Mouse (Mus musculus): ENCODE measurements around the gene Scarb1.

Gene Scarb1

DNA sequence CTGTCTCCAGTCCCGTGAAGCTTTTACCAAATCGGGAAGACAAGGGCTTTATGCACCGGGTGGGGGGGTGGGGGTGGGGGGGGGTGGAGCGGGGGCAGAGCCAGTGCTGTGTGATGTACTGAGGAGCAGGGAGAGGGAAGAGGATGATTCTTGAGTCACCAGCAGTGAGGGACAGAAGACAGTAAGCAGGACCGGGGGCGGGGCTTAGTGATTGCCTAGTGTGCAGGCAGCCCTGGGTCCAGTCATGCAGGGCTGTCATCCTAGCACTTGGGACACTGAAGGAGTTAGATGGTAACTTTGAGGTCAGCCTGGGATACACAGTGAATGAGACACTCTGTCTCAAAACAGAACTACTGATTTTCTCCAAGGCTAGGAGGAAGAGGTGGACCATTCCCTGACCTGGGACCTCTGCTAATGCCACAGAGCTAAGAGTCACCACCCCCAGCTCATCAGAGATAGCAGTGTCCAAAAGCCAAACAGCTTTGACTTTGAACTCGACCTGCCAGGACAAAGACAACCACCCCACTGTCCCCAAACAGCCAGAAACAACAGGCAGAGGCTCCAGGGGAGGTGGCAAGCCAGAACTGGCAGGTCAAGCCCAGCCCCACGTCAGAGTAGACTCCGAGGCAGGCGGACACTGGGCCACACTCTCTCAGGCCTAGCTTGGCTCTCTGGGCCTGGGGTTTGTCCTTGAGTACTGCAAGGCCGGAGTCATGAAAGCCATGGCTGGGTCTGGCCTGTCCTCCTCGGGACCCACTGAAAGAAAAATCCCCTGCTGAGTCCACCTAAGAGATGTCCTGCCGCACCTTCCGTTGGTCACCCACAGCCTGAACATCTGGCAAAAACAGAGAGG lies 35.4 kb downstream of the Scarb1 start:
- no peak for DNase-seq (ENCODE audit: low spot score)

DNA sequence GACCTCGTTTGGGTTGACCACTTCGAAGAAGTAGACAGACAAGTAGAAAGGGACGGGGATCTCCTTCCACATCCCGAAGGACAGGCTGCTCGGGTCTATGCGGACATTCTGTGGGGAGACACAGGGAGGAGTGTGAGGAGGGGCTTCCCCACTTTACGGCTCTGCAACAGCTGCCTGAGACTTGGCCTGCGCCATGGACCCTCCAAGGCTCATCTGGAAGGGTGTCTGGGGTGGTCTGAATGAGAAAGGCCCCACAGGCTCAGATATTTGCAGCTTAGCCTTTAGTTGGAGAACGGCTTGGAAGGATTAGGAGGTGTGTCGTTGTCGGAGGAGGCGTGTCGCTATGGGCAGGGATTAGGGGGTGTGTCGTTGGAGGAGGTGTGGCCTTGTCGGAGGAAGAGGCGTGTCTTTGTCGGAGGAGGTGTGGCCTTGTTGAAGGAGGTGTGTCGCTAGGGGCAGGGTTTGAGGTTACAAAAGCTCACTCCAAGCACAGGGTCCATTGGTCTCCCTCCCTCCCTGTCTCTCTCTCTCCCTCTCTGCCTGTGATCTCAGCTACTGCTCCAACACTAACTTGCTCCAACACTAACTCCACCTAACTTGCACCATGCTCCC lies 36.5 kb downstream of the Scarb1 start:
- no peak for DNase-seq (ENCODE audit: low spot score)

DNA sequence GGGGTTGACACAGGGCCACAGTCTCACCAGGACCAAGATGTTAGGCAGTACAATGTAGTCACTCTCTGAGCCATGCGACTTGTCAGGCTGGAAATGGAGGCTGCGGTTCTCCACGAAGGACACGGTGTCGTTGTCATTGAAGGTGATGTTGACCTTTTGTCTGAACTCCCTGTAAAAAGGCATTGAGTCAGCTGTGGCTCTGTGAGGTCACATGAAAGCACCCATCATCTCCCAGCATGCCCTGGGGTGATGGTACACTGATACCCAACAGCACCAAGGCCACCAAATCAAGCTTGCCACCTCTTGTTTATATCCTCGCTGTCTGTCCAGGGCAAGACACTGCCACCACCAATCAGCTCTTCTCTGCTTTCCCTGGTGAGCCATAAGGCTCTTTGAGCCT lies 37.8 kb downstream of the Scarb1 start:
- no peak for DNase-seq (ENCODE audit: low spot score)

DNA sequence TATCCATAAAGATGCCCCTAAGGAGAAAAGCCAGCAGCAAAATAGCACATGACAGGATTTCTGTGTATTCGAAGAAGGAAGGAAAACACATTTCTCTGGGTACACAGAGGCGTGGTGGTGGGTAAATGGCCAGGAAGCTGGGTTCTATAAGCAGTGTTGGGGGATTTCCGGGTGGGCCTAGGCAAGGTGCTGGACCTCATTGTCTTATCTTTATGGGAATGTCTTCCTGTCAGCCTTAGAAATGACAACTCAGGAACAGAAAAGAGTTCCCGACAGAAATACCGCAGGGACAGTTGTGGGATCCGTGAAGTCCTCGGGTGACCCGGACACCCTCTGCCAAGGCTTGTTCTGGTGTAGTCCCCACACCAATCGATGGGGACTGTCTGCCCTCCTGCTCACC lies 42.7 kb downstream of the Scarb1 start:
- DNase-seq (ENCODE audit: low spot score): no peak

DNA sequence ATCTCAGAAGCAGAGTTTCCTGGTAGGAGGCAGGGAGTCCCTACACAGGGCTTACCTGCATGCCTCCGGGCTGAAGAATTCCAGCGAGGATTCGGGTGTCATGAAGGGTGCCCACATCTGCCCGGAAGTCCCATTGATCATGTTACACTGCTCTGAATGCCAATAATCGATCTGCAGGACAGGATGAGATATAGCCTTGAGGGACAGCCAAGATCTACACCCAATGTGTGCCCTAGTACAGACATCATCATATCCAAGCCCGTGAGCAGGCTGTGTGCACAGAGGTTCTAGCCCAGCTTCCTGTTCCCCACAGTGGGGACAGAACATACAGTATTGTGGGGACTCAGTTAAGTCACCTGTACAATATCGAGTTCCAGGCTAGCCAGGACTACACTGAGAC lies 43.7 kb downstream of the Scarb1 start:
- DNase-seq (ENCODE audit: low spot score): no peak

DNA sequence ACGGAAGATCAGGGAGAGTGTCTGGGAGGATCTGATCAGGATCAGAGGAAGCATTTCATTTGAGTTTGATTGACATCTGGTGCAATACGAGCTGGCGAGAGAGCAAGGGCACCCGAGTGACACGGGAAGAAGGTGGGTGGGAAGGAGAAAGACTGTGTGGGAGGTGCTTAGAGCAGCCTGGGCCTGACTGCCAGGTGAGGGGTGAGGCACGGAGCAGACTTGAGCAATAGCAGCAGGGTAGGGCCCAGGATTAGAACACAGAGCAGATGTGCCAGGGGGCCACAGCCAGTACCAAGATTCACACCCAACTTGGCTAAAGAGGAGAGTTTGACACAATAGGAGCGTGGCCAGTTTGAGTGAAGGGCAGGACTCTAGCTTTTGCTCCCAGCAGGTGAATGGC lies 47.9 kb downstream of the Scarb1 start:
- no peak for DNase-seq (ENCODE audit: low spot score)

DNA sequence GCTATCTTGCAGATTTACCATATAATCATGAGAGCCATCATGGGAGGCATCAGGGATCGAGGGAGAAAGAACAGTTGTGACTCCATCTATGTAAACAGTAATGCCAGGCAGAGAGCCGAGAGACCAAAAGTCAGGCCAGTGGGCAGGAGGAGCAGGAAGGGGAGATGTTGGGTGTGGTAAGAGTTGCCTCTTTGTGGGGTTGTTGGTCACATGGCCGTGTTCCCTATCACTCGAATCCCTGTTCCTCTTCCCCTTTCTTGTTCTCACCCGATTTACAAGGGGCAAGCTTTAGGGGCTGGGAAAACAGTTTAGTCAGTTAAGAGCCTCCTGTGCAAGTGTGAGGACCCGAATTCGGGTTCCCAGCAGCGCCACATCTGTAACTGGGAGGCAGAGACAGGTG lies 49.0 kb downstream of the Scarb1 start:
- DNase-seq (ENCODE audit: low spot score): no peak

DNA sequence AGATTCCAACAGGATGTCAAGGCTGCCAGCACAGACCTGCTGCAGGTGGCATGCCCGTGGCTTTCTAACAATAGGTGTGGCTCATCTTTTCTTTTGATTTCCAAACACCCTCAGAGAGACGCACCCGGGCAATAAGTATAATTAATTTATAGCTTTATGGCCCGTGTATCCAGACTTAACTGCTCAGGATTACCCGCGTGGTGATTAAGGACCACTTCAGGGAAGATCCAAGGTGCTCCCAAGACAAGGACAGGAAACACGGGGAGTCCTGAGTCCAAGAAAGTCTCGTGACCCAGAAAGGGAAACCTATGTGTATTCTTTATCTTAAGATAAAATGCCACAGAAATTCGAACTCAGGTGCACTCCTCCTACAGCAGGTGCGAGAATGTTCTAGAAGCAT lies 49.5 kb downstream of the Scarb1 start:
- DNase-seq (ENCODE audit: low spot score): no peak

DNA sequence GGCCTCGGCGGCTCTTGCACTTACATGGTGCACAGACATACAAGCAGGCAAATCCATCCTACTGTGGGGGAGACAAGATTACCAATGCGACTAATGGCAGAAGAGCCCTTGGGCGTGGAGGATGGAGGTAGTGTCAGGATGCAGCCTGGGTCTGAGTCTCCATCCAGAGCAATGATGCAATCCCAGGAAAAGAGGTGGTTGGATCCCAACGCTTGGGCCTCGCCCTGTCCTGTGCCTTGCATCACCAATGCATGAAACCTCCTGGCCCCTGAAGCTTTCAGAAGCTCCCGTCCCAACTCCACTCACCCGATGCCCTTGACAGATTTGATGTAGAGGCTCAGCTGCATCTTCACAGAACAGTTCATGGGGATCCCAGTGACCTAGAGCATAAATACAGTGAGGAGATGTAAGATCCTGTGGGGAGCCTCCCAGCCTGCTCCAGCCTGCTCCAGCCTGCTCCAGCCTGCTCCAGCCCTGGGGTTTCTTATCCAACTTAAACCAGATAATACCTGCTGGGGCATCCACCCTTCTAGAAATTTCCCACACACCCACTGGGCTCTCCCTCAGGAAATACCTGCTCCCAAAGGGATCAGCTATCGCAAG lies 53.7 kb downstream of the Scarb1 start:
- no peak for DNase-seq (ENCODE audit: low spot score)

DNA sequence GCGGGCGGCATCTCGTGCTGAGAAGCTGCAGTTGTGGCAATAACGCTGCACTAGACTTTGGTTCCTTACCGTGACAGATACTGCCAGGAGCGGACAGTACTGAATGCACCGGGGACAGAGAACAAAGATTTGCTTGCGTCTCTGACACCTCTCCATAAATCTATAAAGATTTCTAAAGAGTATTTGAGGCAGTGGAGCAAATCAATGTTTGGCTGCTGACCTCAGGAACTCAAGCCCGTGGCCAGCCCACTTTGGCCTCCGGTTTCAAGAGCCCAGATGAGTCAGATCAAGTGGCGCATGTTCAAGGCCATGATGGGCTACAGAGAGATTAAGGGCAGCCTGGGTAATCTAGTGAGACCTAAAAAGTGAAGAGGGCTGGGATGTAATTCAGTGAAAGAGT lies 54.8 kb downstream of the Scarb1 start:
- no peak for DNase-seq (ENCODE audit: low spot score)

DNA sequence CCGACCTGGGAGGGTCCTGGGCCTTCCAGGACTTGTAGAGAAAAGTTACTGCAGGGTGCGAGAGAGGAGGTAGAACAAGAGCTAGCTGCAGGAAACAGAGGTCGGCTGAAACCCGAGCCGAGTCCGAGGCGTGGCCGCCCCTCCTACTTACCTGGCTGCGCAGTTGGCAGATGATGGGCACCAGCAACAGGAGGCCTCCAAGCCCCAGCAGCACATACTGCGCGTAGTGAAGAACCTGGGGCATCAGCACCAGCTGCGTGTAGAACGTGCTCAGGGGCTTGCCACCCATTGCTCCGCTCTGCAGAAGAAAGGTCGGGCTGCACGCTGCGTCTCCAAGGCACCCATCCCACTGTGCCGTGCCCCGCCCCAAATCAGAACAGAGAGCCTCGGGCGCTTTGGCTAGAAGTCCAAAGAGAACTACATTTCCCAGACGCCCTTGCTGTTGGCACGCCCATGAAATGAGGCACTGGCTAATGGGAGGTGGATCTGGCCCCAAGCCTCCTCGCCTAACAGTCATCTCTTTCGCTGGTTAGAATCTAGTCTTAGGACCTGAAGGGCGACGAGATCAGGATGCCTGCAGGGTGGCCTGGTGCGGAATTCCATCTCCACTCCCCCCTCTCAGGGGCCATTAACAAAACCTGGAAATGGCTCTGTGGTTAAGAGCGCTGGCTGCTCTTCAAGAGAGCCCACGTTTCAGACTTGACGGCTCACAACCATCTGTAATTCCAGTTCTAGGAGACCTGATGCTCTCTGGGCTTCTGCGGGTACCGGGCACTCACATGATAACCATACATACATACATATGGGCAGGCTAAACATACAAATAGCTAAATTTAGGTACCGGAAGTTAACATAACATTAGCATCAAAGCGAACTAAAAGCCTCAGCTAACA lies 56.9 kb downstream of the Scarb1 start:
- DNase-seq (ENCODE audit: low spot score): no peak

DNA sequence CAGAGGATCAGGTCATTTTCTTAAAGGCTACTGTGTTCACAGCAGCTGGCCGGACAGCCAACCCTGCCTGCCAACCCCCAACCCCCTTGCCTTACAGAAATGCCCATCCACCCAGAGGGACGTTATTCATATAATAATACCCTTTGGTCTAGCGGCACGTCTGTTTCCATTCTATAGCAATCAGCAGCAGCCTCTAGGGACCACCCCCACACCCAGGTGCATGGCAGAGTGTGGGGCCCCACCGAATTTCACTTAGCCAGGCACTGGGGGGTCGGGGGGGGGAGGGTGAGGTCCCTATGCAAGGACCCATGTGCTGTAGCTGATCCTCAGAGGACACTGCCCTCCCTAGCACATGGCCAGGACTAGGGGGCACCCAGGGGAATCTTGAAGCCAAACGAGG lies 61.7 kb downstream of the Scarb1 start:
- no peak for DNase-seq (ENCODE audit: low spot score)

DNA sequence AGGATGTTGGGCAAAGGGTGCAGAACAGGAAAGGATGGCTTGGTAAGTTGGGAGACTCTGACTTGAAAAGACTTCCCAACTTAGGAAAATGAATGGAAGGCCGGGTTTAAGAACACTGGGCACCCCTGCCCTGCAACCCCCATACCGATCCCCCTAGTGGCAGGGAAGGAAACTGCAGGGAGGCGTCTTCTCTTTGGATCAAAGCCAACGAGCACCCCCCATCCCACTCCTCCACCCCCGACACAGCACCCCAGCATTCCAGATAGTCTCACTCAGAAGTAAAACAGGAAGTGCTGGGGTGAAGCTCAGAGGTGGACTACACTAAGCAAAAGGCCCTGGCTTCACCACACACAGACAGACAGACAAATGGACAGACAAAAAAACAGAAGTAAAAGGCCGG lies 62.6 kb downstream of the Scarb1 start:
- DNase-seq (ENCODE audit: low spot score): no peak

DNA sequence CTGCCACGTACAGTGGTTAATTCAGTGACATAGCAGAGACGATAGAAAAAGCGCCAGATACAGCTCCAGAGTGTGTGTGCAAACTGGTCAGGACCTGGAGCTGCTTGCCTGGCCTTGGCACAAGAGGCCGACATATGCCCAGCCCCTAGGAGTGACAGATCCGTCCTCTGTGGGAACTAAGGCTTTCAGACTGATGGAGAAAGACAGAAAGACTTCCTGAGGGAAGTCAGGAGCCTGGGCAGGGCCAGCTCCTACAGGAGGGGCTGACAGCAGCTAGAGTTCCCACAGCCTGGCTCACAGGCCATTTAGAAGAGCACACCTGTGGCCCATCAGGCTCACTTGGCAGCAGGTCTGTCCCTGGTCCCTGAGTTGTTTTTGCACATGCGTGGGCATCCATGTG lies 63.6 kb downstream of the Scarb1 start:
- DNase-seq (ENCODE audit: low spot score): no peak

DNA sequence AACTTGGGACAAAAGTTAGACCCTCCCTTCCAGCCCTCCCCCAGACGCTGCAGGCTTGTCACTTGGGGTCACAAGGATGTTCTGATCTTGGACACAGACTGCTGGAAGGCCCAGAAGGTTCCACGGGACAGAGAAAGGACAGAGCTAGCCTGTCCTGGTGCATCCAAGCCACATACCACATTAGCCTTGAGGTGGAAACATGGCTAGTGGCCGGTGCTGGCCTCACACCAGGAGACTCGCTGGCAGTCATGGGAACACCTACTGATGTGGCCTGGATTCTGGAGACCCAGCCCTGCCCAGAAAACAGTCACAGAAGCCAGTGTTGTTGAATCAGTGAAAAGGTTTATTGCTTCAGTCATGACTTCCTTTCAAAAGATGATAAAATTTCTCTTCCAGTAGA lies 64.1 kb downstream of the Scarb1 start:
- no peak for DNase-seq (ENCODE audit: low spot score)

DNA sequence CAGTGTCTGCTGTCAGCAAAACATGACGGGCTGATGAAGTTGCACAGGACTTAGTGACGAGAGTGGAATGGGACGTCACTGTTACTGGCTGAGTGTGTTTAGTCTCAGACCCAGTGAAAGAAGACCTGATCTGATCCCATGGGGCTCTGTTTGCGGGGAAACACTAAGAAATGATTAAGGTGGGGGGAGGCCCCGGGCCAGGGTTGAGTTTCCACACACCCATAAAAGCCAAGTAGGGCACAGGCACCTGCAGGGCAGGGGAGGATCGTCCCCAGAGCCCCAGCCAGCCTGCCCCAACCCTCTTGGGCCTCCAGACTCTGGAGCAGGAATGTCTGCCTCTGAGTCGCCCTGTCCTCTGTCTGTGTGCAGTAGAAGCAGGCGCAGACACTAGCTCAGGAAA lies 65.6 kb downstream of the Scarb1 start:
- no peak for DNase-seq (ENCODE audit: low spot score)

DNA sequence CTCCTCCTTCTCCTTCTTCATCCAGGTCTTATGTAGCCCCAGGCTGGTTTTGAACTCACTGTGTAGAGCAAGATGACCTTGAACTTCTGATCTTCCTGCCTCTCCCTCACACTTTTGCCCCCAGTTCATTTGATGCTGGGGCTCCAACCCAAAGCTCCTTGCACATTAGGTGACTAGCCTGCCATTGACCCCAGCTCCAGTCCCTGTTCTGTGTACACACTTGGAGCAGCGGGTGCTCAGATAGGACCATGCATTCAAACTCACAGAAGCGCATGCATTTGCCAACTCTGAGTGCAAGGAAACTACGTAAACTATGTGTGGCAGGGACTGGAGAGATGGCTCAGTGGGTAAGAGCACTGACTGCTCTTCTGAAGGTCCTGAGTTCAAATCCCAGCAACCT lies 66.1 kb downstream of the Scarb1 start:
- no peak for DNase-seq (ENCODE audit: low spot score)

DNA sequence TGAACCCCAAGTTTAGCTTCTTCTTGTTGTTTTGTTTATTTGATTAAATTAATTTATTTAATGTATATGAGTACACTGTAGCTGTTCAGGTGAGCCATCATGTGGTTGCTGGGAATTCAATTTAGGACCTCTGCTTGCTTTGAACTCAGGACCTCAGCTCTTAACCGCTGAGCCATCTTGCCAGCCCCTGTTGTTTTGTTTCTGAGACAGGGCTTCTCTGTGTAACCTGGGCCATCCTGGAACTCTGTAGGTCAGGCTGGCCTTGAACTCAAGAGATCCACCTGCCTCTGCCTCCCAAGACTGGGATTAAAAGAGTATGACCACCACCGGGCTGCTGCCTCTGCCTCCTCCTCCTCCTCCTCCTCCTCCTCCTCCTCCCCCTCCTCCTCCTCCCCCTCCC lies 66.7 kb downstream of the Scarb1 start:
- no peak for DNase-seq (ENCODE audit: low spot score)

DNA sequence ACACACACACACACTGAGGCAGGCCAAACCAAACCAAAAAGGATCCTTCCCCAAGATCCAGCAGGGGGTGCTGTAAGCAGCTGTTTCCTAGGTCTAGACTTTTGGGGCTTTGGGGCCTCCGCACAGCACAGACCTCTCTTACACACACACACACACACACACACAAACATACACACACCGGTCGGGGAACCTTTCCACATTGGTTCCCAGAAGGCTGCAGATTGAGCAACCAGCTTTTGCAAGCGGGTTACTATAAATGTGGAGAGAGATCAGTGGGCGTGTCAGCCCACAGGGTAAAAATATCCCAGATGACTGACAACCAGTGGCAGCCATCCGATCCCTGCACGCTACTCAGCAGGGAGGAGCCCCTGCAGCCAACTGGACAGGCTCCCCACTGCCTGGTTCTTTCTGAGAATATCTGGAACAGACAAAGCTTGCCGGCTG lies 67.2 kb downstream of the Scarb1 start:
- DNase-seq (ENCODE audit: low spot score): peak; percentile 75

DNA sequence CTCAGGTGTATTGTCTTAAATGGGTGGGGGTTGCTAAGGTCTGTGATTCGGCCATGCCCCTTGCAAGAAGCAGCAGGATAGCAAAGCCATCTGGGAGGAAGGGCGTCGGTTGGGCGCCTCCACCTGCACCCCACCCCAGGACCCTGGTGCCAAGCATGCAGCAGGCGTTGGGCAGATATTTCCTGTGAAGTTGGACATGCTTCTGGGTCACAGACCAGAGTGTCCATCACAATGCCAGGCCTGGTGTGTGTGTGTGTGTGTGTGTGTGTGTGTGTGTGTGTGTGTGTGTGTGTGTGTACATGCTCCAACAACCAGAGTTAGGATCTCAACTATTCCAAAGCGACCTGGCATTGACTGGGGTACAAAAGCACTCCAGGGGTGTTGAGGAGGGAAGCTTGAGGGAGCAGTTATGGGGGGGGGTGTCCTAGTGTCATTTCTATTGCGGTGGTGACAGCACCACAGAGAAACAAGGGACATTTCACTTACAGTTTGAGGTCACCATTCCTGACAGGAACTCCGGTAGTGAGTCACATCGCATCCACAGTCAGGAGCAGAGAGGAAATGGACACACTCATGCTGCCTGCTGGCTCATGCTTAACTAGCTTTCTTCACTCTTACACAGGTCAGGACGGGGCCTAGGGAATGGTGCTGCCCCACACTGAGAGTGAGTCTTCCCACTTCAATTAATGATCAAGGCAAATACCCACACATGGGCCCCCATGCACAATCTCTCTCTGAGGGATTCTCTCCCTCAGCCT lies 68.5 kb downstream of the Scarb1 start:
- no peak for DNase-seq (ENCODE audit: low spot score)

DNA sequence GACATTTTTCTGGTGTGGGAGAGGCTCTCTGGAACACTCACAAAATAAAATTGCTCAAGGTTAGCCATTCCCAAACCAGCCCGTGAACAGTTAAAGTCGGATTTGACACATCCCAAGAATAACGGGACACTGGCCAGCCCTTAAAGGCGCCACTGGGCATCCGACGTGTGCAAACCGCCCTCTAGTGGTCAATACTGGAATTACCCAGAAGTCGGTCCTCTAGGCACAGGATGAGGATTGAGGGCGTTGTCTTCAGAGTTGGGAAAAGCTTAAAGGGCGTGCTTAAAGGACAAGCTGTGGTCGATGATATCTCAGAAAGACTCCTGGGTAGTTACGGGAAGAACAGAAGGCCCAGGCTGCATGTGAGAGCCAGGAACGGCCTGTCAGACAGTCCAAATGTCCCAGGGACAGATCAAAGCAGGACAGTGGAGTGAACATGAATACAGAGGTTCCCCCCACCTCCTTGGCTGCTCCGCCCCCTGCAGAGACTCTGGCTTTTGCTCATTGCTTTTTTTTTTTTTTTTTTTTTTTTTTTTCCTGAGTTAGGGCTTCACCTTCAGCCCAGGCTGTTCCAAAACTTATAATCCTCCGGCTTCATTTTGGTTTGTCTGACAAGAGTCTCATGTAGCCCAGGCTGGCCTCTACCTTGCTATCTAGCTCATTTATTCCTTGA lies 69.2 kb downstream of the Scarb1 start:
- peak; percentile 64 for DNase-seq (ENCODE audit: low spot score)

Measured in layer of hippocampus, adult 9-10 months (tissue).